Mouse (Mus musculus): ENCODE measurements around the gene Dedd.
"Not testable (repeated sequence)": the region's sequence is repeated elsewhere in the genome, so short reads cannot be mapped to it uniquely, and the experiment has no call there.

Gene Dedd

DNA sequence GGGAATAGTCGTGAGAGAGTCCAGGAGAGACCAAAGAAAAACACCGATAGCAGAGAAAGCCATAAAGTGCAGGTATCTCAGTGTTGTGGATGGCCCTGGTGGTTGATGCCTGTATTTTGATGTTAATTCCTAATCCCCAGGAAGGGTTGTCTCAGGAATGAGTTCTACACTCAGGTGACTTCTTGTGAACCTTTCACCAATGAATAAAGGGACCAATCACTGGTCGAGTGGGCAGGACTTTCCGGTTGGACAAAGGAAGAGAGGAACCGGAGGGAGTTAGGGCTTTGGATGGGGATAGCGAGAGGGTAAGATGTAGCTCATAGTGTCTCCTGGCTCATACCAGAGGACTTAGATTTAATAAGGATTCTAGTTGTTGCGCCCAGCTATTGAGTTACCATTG is 9.2 kb upstream of the Dedd start:
- DNase-seq (ENCODE audit: low spot score) = no peak

DNA sequence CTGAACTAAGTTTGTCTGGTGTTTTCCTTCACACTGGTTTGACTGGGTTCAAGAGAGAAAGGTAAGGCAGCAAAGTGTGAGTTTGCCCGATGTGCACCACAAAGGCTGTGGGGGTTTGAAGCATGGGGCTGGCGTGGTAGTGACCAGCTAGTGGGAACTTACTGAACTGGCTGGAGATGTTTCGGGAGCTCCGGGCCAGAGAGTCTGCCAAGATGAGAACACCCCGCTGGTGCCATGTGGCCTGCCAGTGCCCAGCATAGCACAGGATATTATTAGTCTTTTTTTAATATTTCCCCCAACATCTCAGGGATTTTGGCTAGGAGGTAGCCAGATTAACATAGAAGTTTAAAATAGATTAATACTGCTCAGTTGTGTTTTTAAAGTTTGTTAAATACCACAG is 8.8 kb upstream of the Dedd start:
- no peak for DNase-seq (ENCODE audit: low spot score)

DNA sequence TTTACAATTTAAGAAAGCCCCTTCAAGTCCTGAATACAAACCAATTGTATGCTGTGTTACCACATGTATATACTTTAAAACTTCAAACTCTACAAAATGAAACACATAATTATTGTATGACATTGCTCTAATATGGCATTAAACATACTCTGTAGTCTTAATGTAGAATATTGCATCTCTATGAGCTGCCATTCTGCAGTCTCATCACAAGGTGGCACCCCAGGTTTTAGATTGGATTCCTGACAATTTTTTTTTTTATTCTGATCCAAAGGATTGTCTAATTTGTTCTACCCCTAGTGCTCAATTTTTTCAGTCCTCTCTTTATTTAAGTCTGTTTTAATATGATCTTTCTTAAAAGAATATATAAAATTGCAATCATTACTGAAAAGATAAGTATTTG is 7.5 kb upstream of the Dedd start:
- no peak for DNase-seq (ENCODE audit: low spot score)

DNA sequence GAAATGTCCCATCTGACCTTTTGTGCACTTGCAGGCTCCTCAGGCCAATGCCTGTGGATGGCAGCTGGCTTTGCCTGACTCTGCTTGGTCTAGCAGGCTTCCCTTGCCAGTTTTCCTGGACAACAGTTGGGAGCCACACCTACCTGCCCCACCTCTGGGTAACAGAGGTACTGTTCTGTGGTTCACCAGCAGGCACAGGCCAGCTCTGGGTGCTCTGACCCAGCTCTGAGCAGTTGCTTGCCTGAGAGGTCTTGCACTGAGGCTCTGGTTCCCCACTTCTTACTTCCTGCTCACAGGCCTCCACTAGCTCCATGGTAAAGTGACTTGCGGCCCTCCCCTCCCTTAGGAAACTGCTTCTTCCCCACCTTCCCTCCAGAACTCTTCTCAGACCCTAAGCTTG is 6.9 kb upstream of the Dedd start:
- DNase-seq (ENCODE audit: low spot score) = no peak

DNA sequence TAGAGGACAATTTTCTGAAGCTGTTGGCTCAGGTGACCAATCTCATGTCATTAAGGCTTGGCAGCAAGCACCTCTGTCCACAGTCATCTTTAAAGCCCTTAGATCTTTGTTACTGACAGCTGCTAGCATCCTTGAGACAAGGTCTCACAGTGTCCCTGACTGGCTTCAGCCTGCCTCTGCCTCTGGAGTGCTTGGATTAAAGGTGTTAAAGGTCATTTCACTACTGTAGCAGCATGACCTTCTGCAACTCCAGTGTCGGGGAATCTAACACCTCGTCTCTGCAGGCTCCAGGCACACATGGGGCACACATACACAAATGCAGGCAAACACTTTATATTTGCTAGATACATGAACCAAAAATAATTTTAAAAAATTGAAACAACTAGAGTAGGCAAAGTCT is 3.4 kb upstream of the Dedd start:
- DNase-seq (ENCODE audit: low spot score) = no peak

DNA sequence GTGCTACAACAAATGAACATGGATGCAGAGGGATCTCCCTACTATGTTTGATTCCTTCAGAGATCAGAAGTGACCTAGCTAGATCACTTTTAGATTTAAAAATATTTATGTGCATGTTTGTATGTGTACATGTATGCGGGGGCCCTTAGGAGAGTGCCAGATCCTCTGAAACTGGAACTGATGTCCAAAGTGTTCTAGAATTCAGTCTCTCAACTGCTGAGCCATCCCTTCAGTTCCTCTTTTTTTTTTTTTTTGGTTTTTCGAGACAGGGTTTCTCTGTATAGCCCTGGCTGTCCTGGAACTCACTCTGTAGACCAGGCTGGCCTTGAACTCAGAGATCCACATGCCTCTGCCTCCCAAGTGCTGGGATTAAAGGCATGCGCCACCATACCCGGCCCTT is 2.4 kb upstream of the Dedd start:
- not testable (repeated sequence) for DNase-seq (ENCODE audit: low spot score)

DNA sequence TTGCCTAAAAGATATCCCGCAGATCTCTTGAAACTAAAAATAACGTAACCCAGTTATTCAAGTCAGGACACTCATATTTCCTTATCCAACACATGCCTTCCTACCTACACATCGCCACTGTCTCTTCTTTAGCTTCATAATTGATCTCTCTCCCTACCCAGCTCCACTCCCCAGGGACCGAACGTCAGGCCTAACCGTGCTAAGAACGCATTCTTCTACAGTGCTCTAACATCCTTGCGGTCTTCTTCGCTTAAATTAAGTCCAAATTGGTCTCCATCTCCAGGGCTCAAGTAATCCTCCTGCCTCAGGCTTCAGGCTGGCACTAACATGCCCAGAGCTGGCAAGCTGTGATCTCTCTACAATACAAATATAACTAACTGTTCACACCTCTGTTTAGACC is 701 bp upstream of the Dedd start:
- no peak for DNase-seq (ENCODE audit: low spot score)

DNA sequence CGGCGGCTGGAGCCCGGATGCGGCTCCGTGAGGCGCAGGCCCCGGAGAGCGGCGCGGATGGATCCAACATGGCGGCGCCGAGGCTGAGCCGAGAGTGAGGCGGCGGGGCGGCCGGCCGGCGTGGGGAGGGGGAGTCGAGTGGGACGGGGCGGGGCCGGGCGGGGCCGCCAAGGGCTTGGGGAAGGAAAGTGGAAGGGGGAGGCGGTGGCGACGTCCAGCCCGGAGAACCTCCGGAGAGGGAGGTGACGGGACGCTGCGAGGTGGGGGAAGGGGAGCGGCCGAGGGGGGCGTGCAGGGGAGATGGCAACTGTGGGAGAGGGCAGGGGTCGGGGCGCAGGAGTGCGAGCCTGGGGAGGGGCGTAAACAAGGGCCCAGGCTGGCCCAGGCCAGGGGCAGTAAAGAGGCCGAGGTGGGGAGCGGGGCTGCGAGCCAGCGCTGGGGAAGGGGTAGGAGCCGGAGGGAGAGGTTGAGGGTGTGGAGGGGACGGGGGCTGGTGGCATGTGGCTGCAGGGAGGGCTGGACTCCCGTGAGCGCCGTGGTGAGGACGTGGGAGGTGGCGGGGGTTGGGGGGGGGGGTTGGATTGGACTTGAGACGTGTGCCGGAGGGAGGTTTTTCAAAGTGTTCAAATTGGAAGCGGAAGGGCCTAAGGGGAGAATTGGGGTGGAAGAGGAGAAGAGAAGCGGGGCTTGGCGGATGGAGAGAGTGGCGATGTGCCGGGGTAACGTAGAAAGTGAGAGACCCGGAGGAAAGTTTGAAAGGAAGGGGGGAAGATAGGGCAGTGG is 679 bp downstream of the Dedd start:
- DNase-seq (ENCODE audit: low spot score) = peak; percentile 94

DNA sequence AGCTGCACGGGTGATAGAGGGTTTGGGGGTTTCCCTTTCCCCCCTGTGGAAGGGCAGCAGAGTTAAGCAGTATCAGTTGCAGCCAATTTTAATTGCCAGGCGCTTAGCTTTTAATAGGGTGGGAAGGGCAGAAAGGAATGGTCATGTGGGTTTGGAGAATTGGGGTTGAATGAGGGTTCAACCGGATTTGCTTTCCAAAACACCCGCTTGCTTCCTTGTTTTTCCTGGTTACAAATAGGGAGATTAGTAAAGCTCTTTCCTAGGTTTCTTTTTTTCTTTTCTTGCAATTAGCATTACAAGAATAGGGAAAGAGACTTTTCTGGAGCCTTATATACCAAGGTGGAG is 1.2 kb downstream of the Dedd start:
- no peak for DNase-seq (ENCODE audit: low spot score)

DNA sequence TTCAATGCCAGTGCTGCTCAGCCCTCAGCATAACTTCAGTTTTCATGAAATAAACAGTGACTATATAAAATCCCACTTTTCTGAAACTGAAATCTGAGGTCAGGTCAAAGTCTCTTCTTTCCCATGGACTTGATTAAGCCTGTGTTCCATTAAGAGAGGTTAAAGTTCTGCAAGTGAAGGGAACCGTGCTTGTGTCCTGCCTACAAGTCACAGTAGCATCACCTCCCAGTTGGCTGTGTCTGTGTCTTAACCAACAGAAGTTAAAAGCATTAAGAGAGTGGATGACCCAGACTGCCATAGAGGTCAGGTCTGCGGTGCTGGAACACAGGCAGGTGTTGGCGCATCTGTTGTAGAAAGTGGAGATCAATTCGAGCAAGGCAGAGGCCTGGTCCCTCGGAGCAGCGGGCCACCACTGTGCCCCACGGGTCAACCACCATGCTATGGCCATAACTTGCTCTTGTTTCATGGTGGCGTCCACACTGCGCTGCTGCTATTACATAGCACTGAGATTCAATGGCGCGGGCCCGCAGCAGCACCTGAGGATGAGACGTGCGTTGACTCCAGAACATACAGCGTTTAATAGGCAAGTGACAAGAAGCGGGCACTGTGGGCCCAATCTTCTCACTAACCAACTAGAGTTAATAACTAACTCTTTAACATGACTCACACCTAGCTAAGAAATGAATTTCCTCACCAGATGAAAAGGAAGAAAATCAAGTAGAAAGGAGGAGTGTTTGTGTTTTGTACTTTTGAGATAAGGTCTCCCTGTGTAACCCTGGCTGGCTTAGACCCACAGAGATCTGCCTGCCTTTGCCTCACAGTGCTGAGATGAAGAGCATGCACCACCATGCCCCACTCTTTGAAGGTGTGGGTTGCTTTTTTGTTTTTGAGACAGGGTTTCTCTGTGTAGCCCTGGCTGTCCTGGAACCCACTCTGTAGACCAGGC is 13.6 kb downstream of the Dedd start:
- DNase-seq (ENCODE audit: low spot score) = no peak

DNA sequence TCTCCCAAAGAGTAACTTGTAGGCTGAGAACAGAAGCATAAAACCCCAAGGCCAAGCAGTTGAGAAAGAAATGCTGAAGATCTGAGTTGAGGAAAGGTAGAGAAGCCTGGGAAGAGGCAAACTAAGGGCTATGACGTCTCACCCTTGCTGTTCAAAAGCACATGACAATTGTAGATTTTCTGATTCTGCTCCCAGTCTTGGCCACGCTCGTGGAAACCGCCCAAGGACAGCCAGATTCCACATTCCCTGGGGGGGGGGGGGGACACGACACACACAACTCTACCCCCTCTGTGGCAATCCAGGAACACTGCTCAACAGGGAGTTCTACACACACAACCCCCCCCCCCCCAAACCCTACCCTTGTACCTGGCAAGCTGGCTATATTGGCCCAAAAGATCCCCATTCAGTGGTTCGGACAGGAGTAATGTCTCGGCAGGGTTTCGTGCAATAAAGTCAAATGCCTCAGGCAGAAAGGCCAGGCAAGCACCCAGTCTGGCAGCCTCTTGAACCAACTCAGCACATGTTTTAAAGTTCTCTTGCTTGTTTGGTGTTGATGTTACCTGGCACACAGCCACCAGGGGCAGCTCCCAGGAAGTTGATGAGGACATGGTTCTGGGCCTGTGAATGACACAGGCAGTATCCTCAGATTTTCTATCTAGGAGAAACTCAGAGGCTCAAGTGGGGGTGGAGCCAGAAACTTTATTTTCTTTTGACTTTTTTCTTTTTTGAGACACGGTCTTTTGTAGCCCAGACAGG is 15.2 kb downstream of the Dedd start:
- DNase-seq (ENCODE audit: low spot score) = peak; percentile 50

DNA sequence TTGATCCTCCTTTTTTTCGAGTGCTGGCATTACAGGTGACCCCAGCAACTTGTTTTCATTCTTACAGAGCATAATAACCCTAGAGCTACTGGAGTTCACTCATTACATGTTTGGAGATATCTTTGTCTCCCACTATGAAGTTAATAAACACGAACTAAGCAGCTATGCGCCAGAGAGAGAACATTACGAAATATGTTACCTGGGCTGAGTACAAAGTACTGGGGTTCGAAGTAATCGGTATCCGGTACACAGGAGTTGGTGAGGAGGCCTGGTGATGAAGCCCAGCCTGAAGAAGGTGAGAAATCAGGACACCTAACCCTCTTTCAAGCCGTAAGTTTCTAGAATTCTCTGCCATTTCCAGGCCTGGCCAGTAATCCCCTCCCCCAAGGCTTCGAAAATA is 15.8 kb downstream of the Dedd start:
- DNase-seq (ENCODE audit: low spot score) = peak; percentile 33

DNA sequence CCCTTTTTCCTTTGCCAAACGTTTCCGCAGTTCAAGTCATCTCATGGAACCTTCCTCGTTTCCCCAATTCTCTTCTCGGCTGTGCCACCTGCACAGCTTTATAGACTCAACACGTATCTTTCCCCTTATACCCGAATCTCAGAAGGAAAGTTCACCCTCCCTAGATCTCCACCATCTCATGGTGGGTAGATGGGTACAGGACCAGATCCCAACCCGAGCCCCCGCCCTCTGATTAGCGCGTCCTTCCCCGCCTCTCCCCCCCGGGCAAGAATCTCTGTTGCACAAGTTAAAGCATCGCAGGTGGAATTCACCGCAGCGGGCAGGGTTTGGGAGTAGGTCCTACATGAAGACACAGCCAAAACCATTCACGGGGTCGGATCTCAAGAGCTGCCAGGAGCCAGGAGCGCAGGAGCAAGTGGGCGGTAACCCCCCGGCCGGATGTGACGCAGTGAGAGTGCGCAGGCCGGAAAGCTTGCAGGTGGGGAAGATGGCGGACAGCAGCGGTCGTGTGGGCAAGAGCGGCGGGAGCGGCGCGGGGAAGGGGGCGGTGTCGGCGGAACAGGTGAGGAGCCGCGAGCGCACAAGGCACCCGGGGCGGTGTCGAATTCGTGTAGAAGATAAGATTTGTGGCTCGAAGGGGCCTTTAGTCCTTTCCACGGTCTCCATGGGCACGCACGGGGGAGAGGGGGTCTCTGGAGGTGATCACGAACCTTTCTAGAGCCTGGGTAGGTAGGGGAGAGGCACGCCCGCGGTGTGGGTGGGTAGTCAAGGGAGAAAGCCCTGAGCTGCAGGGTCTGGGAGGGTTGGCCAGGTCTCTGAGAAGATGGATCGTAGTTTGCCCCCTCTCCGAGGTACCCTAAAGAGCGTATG is 16.5 kb downstream of the Dedd start, which contains the start of the genes Nit1 and Pfdn2:
TSS of gene Nit1 (minus strand) at position 422 of the 870 bp plus-strand sequence.
TSS of gene Pfdn2 (plus strand) at position 446 of the 870 bp plus-strand sequence.
- peak; percentile 93 for DNase-seq (ENCODE audit: low spot score)

DNA sequence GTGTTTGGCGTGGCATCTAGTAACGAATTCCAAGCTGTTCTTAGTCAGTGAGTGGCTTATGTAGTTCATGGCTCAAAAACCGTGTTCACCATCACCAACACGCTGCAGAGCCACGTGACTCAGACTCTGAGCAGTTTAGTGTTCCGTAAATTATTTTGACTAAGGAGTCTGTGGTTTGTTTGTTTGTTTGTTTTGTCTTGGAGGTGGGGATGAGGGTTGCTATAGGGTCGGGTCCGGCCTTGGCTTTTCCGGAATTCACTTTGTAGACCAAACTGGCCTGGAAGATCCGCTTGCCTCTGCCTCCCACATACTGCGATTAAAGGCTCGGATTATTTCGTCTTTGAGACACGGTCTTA is 17.1 kb downstream of the Dedd start:
- peak; percentile 23 for DNase-seq (ENCODE audit: low spot score)

DNA sequence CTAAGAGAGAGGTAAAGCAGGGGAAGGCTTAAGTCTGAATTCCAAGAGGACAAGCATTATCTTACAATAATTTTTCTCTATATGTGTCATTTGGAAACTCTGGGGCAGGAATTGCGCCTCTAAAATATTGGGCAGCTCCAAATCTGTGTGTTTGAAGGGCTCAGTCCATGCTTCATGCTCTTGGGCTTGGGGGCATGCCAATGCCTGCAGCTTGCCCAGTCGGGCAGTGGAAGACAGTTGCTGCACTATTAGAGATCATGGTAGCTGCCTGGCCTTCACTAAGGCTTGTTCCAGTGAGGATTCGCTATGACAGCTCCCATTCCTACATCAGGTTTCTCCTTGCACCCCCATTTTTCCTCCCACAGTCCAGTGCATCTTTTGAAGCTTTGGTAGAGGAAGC is 19.7 kb downstream of the Dedd start:
- DNase-seq (ENCODE audit: low spot score) = no peak

DNA sequence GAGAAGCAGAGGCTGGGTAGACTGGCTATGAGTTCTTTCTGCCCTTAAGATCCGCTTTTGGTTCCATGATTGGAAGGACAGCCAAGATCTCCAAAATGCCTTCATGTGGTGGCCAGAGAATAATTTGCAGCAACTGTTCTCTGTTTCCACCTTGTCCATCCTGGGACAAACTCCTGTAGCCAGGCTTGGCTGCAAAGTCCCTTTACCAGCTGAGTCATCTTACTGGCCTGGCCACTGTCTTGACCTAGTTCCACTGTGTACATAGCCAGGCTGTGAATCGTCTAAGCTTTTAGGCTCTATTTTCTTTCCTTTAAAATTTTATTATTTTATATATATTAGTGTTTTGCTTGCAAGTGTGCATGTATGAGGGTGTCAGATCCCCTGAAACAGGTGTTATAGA is 20.3 kb downstream of the Dedd start:
- peak; percentile 26 for DNase-seq (ENCODE audit: low spot score)

DNA sequence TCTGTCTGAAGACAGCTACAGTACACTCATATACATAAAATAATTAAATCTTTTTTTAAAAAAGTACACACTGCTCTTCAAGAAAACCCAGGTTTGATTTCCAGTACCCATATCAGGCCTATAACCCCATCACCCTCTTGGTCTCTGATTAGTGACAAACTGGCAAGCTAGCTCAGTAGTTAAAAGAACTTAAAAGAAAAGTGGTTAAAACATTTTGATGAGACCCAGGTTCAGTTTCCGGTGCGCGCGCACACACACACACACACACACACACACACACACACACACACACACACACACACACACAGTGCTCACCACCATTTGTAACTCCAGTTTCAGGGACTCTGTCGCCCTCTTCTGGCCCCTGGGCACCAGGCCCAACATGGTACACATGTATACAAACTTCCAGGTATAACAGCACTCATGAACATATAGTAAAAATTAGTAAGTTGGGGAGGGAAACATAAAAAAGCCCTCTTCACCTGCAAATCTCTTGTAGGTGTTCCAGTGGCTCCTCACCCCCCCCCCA is 26.9 kb downstream of the Dedd start:
- DNase-seq (ENCODE audit: low spot score) = no peak

DNA sequence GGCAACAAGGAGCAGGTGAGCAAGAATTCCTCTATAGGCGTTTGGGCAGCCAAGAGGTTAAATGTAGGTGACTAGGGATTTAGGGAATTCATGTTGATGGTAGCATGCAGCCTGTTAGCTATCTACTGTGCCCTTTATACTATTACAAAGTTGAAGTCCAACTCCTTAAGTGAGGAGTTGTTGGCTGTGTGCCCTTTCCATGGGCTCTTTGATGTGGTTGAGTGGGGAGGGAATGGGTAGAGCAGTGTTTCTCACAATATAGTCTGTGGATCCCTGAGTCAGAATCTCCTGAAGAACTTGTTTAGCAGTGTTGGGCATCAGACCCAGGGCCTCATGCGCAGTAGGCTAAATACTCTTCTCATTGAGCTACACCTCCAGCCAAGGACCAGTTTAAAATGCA is 27.9 kb downstream of the Dedd start:
- DNase-seq (ENCODE audit: low spot score) = no peak

DNA sequence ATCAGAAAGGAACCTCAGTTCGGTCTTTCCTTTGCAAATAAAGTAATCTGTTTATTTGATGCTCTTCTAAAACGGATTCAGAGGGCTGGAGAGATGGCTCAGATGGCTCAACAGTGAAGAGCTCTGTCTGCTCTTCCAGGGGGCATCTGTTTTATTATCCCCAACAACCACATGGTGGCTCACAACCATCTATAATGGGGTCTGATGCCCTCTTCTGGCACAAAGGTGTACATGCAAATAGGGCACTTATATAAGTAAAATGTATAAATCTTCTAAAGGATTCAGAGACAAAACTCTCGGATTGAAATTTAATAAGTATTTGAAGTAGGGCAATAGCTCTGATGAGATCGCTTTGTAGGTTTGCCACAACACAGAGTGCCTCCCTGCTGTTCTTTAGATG is 29.5 kb downstream of the Dedd start:
- DNase-seq (ENCODE audit: low spot score) = no peak

DNA sequence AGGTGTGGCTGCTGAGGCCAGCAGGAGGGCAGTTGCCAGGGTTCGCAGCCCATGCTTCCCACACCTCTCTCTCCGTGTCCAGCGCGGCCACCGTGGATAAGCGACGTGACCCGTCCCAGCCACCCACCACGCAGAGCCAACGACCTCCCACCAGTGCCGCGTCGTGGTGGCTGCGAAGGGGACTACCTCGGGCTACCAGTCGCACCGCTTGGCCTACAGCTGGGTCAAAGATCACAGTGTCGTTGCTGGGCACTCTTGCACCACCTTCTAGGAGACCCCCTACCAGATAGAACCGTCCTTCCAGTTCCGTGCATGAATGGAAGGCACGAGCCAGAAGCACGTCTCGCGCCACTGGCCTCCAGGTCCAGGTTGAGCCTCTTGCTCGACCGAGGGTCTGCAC is 31.3 kb downstream of the Dedd start:
- no peak for DNase-seq (ENCODE audit: low spot score)

DNA sequence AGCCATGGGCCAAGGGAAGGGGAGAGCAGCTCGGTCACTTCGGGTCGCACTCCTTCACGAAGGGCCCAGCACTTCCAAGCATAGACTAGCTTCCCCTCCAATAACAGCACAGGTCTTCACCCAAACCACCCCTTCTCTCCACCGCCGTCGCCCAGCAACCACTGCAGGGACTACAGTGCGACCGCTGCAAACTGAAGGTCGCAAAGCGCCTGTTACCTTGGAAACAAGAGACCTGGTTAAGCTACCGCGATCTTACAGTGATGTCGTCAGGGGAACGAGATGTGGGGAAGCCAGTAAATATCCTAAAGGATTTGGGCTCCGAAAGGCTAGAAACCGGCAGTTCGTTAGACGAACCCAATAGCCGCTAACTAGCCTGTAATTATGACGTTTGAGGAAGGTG is 31.7 kb downstream of the Dedd start, which contains the start of gene Klhdc9:
TSS of gene Klhdc9 (minus strand) at position 143 of the 400 bp plus-strand sequence.
- DNase-seq (ENCODE audit: low spot score) = peak; percentile 84
